ENCODE assay signal across 10 mouse cellular contexts in genomic region chr8:104383977-104384376, GRCm38 (mm10). TPM values are rescaled to one million over a fixed set of nuclear protein-coding genes. Genes with fewer than 3 reads are reported as not detected.
DNase-seq lines count a peak whose midpoint lies in the region; ATAC-seq and TF ChIP-seq lines count a peak whose summit lies in the region.
"Had no signal": no experiment of that assay in that cellular context is flagged by ENCODE, and none has a peak within 500 bp of the region (broad histone marks: within the 10 kb centered on the region; RNA-seq: fewer than 3 reads in every experiment).

No protein-coding gene starts in this region.

- in situ Hi-C loops in Patski (cut with MboI; ENCODE audit: low pct_unique_long_range_greater_than_20kb), result no loop called here

- intact Hi-C loops in heart, postnatal 14 days (cut with DNase I), result no loop called here

- no peak for TF ChIP-seq CTCF in Patski (IDR thresholded peaks at IDR 0.05)

- H3K9ac ChIP-seq in heart, embryonic 16.5 days (ENCODE audit: low read length), result no peak overlapping the region
- no peak overlapping the region for H3K9ac ChIP-seq in forebrain, embryonic 14.5 days (ENCODE audit: low read length)
- H3K9ac ChIP-seq: heart, embryonic 12.5 days had no signal

- no peak for ATAC-seq in heart, embryonic 16.5 days (replicated peaks; ENCODE audit: extremely low read depth, insufficient read depth, low FRiP score)
- ATAC-seq in Patski, result peak; percentile 78
- ATAC-seq in megakaryocyte-erythroid progenitor cell, adult 5-6 weeks (replicated peaks; ENCODE audit: low FRiP score, low TSS enrichment, poor library complexity, severe bottlenecking), result no peak
- ATAC-seq in forebrain, embryonic 14.5 days, result no peak

- CTCF ChIA-PET in Patski (lab: Charles Lee), result interaction anchor here (1.1 to 1.6 kb wide), 6 partner anchors 12 to 51 kb away, joined by 3 to 7 read pairs (median 4); partner anchors contain the start of gene Cmtm4

- peaks cover 47% of the 10 kb centered on the region for H3K4me1 ChIP-seq in heart, embryonic 16.5 days (ENCODE audit: control insufficient read depth, insufficient read depth, low read length)
- peaks cover 10% of the 10 kb centered on the region; the same call in 1 of the 2 replicates for H3K4me1 ChIP-seq in forebrain, embryonic 14.5 days (ENCODE audit: control insufficient read depth, insufficient read depth, low read length)

- no peaks in the 10 kb centered on the region for H3K36me3 ChIP-seq in heart, embryonic 16.5 days (ENCODE audit: control insufficient read depth, insufficient read depth)
- no peaks in the 10 kb centered on the region for H3K36me3 ChIP-seq in forebrain, embryonic 14.5 days (ENCODE audit: control insufficient read depth, insufficient read depth, low read length)
- H3K36me3 ChIP-seq: heart, embryonic 12.5 days had no signal

- H3K27ac ChIP-seq in heart, embryonic 16.5 days (ENCODE audit: low read length), result peak overlapping the region; percentile 21; the same call in 1 of the 2 replicates
- H3K27ac ChIP-seq in forebrain, embryonic 14.5 days (ENCODE audit: low read depth, low read length), result no peak overlapping the region

- WGBS in heart, embryonic 16.5 days, result 73% methylated on average over 3 of the region's 3 CpGs
- WGBS in forebrain, embryonic 14.5 days, result 69% methylated on average over 3 of the region's 3 CpGs

- no peaks in the 10 kb centered on the region for H3K9me3 ChIP-seq in heart, embryonic 16.5 days (replicated peaks; ENCODE audit: control insufficient read depth, low read length)
- no peaks in the 10 kb centered on the region for H3K9me3 ChIP-seq in forebrain, embryonic 14.5 days (replicated peaks; ENCODE audit: control insufficient read depth, low read length)
- H3K9me3 ChIP-seq: heart, embryonic 12.5 days had no signal

- POLR2A ChIA-PET in Patski (lab: Charles Lee), result interaction anchor here (1.2 kb wide), 1 partner anchor 11 kb away, joined by 3 read pairs; the partner anchor contains the start of gene Cmtm4

- H3K4me3 ChIP-seq in heart, embryonic 16.5 days (ENCODE audit: low read length), result no peak overlapping the region
- H3K4me3 ChIP-seq in forebrain, embryonic 14.5 days (ENCODE audit: low read depth, low read length), result no peak overlapping the region
- H3K4me3 ChIP-seq: heart, embryonic 12.5 days had no signal

- DNase-seq in heart, postnatal 14 days, result no peak
- peak; percentile 56 for DNase-seq in Patski (ENCODE audit: low read depth, low spot score)
- DNase-seq in kidney, adult 11 months, result peak; percentile 92
- DNase-seq in lung, postnatal 25 days (ENCODE audit: low spot score), result peak; percentile 76
- DNase-seq in forebrain, embryonic 14.5 days (ENCODE audit: low spot score), result no peak
- no peak for DNase-seq in cerebellum, postnatal 36 days
- DNase-seq: cerebellum, postnatal 14 days had no signal

- H3K4me2 ChIP-seq in heart, embryonic 16.5 days (ENCODE audit: low read depth, low read length), result no peak overlapping the region
- no peak overlapping the region for H3K4me2 ChIP-seq in forebrain, embryonic 14.5 days (ENCODE audit: low read length)
- H3K4me2 ChIP-seq: heart, embryonic 12.5 days had no signal

- no peaks in the 10 kb centered on the region for H3K27me3 ChIP-seq in heart, embryonic 16.5 days (ENCODE audit: control insufficient read depth, insufficient read depth, low read length)
- no peaks in the 10 kb centered on the region for H3K27me3 ChIP-seq in Patski
- no peaks in the 10 kb centered on the region for H3K27me3 ChIP-seq in forebrain, embryonic 14.5 days (replicated peaks; ENCODE audit: control insufficient read depth, insufficient read depth, low read length)
- H3K27me3 ChIP-seq: heart, embryonic 12.5 days had no signal

RNA-seq across cellular contexts. Expression of gene Cmtm4, which starts 11.6 kb away (rescaled TPM):
- polyA plus RNA-seq in heart, embryonic 16.5 days (2015; fragmentation: Nextera tagmentation; extraction: Ambion mirVana), result 1.3 and 1.7 TPM in 2 replicates
- total RNA-seq in heart, postnatal 14 days (2021), result 10 to 100 TPM; 12.1 to 13.6 TPM
- polyA plus RNA-seq in Patski (2021), result 39.8 TPM
- total RNA-seq in megakaryocyte-erythroid progenitor cell, adult 5-6 weeks (2014; fragmentation: Nextera tagmentation), result 0.32 and 1.2 TPM in 2 replicates
- 1.1 and 1.7 TPM in 2 replicates for total RNA-seq in megakaryocyte-erythroid progenitor cell, adult 5-6 weeks (2017)
- polyA plus RNA-seq in forebrain, embryonic 14.5 days (2014; fragmentation: Nextera tagmentation; extraction: Ambion mirVana), result 3.5 and 3.7 TPM in 2 replicates

RNA-seq across cellular contexts. Expression of gene Cmtm3, which starts 44.8 kb away (rescaled TPM):
- polyA plus RNA-seq in heart, embryonic 16.5 days (2015; fragmentation: Nextera tagmentation; extraction: Ambion mirVana), result 81.8 and 83.9 TPM in 2 replicates
- total RNA-seq in heart, postnatal 14 days (2021), result 10 to 100 TPM; 31.4 to 31.5 TPM
- polyA plus RNA-seq in Patski (2021), result 120 TPM
- 4.9 and 5.8 TPM in 2 replicates for total RNA-seq in megakaryocyte-erythroid progenitor cell, adult 5-6 weeks (2014; fragmentation: Nextera tagmentation)
- 1.4 and 7.3 TPM in 2 replicates for total RNA-seq in megakaryocyte-erythroid progenitor cell, adult 5-6 weeks (2017)
- polyA plus RNA-seq in forebrain, embryonic 14.5 days (2014; fragmentation: Nextera tagmentation; extraction: Ambion mirVana), result 37.5 and 38.8 TPM in 2 replicates

RNA-seq across cellular contexts. Expression of gene Dync1li2, which starts 58.9 kb away (rescaled TPM):
- polyA plus RNA-seq in heart, embryonic 16.5 days (2015; fragmentation: Nextera tagmentation; extraction: Ambion mirVana), result 54.2 and 55.9 TPM in 2 replicates
- 100 to 1,000 TPM; 101 to 110 TPM for total RNA-seq in heart, postnatal 14 days (2021)
- polyA plus RNA-seq in Patski (2021), result 93.1 TPM
- total RNA-seq in megakaryocyte-erythroid progenitor cell, adult 5-6 weeks (2014; fragmentation: Nextera tagmentation), result 25.5 and 35.1 TPM in 2 replicates
- 53.1 and 61.4 TPM in 2 replicates for total RNA-seq in megakaryocyte-erythroid progenitor cell, adult 5-6 weeks (2017)
- 61.1 and 74.0 TPM in 2 replicates for polyA plus RNA-seq in forebrain, embryonic 14.5 days (2014; fragmentation: Nextera tagmentation; extraction: Ambion mirVana)

Comparison
In these comparisons a context has a peak if more than half of its experiments do, and no peak if none do; other contexts are left out.
1. DNase-seq: peak in Patski (single experiment), kidney, adult 11 months (single experiment) and lung, postnatal 25 days (single experiment); none in heart, postnatal 14 days (0 of 2), forebrain, embryonic 14.5 days (single experiment) and cerebellum, postnatal 36 days (0 of 2).